Mouse (Mus musculus): Measurements from ENCODE around the gene Boc. TPM values are rescaled to one million over a fixed set of nuclear protein-coding genes. Genes with fewer than 3 reads are reported as not detected.

Gene Boc
- polyA plus RNA-seq, 1 experiment: not detected

DNA sequence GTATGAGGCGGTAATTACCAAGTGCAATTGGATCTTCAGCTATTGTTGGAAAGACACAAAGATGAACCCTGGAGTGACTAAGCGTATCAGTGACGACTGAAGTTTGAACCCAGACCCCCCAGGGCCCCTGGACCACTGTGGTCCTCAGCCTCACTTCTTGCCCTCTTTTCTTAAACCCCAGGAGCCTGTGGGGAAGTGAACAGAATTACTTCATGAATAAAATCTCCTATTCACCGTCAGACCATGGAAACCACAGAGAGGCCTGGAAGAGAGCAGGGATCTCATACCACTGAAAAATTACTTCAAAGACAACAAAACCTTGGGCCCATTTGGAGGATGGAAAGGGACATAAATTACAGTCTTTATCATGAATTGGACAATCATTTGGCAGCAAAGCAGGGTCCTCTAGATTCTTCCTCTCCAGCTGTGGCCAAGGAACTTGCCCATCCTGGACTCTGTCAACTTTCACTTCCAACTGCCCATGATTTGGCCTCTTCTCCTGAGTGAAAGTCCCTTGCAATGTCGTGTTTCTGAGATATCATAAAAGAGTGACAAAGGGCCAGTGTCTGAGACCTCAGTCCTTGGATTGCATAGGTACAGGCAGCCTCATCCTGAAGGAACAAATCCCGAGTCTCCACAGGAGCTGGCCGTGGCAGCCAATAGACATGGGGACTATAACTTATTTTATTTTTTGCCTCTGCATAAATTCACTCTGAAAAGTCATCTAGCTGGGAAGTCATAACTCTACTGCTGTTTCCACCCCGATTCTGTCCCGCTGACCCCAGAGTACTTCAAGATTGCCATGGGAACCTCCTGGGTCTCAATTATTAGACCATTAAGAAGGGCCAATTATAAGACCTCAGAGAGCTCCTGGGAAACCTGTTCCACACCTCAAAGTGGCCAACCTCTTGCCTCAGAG is 2.6 kb downstream of the Boc start:
- H3K4me1 ChIP-seq (ENCODE audit: control insufficient read depth): no peaks in the 10 kb centered on the region

DNA sequence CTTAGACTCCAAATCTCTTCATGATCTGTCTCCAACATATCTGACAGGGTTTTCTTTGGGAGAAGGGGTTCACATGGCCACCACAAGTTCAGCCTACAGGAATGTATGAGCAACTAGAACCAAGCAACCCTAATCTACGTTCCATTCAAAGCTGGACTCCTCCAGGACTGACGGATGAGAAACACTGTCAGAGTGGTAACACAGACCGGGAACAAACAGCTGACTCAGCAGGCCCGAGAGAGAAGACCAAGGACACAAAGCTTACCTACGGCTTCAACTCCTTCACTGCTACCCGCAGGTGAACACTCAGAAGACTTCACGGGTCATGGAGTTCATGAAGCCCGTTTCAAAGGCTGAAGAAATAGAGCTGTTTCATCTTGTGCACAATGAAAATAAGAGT is 4.8 kb downstream of the Boc start:
- Histone ChIP-seq H3K9me3 (ENCODE audit: control insufficient read depth, low read length) (no peaks in the 10 kb centered on the region), H3K4me3 (replicated peaks) (no peak overlapping the region), H3K4me1 (ENCODE audit: control insufficient read depth) (no peaks in the 10 kb centered on the region), H3K36me3 (ENCODE audit: control insufficient read depth) (no peaks in the 10 kb centered on the region), H3K27me3 (ENCODE audit: control insufficient read depth) (peaks cover 29% of the 10 kb centered on the region)
- TF ChIP-seq GATA1 (IDR thresholded peaks at IDR 0.05; ENCODE audit: low read length) (no peak), TAL1 (IDR thresholded peaks at IDR 0.05; ENCODE audit: low read length) (no peak)

More for the DNA sequence above, 2.6 kb downstream of the Boc start:
- Histone ChIP-seq H3K9me3 (ENCODE audit: control insufficient read depth, low read length) (no peaks in the 10 kb centered on the region), H3K27me3 (ENCODE audit: control insufficient read depth) (peaks cover 47% of the 10 kb centered on the region), H3K4me3 (replicated peaks) (no peak overlapping the region), H3K36me3 (ENCODE audit: control insufficient read depth) (no peaks in the 10 kb centered on the region)
- TF ChIP-seq TAL1 (IDR thresholded peaks at IDR 0.05; ENCODE audit: low read length) (no peak), GATA1 (IDR thresholded peaks at IDR 0.05; ENCODE audit: low read length) (no peak)

DNA sequence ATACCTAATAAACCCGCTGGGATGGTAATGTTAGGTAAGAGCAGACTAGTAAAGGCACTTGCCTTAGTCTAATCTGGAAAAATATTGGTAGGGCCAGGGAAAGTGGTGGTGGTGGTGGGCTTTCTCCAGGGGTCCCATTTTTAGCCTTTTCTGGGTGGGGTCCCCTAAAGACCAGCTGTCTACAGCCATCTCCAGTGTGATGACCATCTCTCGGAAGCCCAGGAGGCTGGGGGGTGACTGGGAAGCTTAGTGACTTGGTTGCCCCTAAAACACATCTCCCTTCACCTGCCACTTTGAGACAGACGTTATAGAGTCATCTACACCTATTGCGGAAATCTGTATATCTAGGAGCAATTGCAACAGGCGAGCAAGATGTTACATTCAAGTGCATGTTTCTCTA is 6.0 kb downstream of the Boc start:
- Histone ChIP-seq H3K9me3 (ENCODE audit: control insufficient read depth, low read length) (peaks cover 2% of the 10 kb centered on the region; the same call in 1 of the 2 replicates), H3K36me3 (ENCODE audit: control insufficient read depth) (no peaks in the 10 kb centered on the region), H3K4me3 (replicated peaks) (no peak overlapping the region), H3K27me3 (ENCODE audit: control insufficient read depth) (peaks cover 18% of the 10 kb centered on the region), H3K4me1 (ENCODE audit: control insufficient read depth) (no peaks in the 10 kb centered on the region)
- TF ChIP-seq GATA1 (IDR thresholded peaks at IDR 0.05; ENCODE audit: low read length) (no peak), TAL1 (IDR thresholded peaks at IDR 0.05; ENCODE audit: low read length) (no peak)

DNA sequence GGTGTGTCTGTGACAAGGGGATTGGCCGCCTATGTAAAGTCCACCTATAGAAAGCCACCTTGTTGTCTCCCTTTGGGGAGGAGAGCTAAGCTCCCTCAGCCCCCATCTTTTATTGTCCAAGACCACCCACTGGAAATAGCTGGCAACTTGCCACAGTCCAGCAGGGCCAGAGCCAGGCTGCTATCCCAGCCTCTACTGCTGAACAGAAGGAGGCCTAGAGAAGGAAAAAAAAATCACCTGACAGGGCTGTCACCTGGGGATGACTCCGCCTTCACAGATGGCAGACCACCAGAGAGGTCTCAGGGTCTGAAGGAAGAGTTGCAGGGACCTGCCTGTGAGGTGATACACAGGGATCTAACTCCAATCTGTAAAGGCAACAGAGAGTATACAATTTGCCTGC is 6.7 kb downstream of the Boc start:
- no peak overlapping the region for H3K4me3 ChIP-seq (replicated peaks)
- no peaks in the 10 kb centered on the region for H3K36me3 ChIP-seq (ENCODE audit: control insufficient read depth)
- TF ChIP-seq TAL1 (IDR thresholded peaks at IDR 0.05; ENCODE audit: low read length) (no peak), GATA1 (IDR thresholded peaks at IDR 0.05; ENCODE audit: low read length) (no peak)
- peaks cover 11% of the 10 kb centered on the region for H3K27me3 ChIP-seq (ENCODE audit: control insufficient read depth)
- H3K4me1 ChIP-seq (ENCODE audit: control insufficient read depth): no peaks in the 10 kb centered on the region
- H3K9me3 ChIP-seq (ENCODE audit: control insufficient read depth, low read length): peaks cover 2% of the 10 kb centered on the region; the same call in 1 of the 2 replicates

DNA sequence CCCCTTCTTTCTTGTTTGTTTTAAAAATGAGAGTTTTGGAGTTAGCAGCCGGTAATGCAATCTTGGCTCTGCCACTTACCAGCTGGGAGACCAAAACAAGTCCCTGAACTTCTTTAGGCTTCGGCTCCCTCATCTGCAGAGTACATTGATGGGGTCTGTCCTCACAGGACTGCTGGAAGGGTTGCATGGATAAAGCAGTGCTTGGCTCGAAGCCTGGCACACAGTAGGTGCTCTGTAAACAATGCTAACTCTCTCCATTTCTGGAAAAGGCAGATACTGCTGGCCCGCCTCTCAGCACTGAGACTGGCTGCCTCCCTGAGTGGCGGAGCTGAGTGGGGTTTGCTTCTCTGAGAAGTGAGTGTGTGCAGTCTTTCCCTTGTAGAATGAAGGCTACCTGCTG is 7.2 kb downstream of the Boc start:
- H3K4me3 ChIP-seq (replicated peaks): no peak overlapping the region
- H3K9me3 ChIP-seq (ENCODE audit: control insufficient read depth, low read length): peaks cover 2% of the 10 kb centered on the region; the same call in 1 of the 2 replicates
- no peaks in the 10 kb centered on the region for H3K36me3 ChIP-seq (ENCODE audit: control insufficient read depth)
- H3K27me3 ChIP-seq (ENCODE audit: control insufficient read depth): peaks cover 5% of the 10 kb centered on the region
- H3K4me1 ChIP-seq (ENCODE audit: control insufficient read depth): no peaks in the 10 kb centered on the region
- TF ChIP-seq TAL1 (IDR thresholded peaks at IDR 0.05; ENCODE audit: low read length) (no peak), GATA1 (IDR thresholded peaks at IDR 0.05; ENCODE audit: low read length) (no peak)

DNA sequence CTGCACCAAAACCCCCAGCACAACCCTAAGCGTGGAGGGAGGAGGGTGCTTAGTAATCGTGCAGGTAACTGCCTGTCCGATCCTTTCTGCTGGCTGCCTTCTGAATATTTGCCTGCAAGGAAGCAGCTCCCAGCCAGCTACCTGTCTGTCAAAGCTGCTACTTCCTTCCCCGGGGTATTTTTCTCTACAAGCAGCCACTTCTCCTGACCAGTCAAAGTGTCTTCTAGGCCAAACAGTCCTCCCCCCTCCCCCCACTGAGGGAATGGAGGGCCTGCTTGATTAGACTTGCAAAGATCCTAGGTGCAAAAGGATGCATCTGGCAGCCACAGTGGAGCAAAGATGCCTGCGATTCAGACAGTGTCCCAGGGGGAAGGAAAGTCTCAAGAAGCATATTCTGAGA is 7.9 kb downstream of the Boc start:
- no peaks in the 10 kb centered on the region for H3K4me1 ChIP-seq (ENCODE audit: control insufficient read depth)
- H3K4me3 ChIP-seq (replicated peaks): no peak overlapping the region
- H3K36me3 ChIP-seq (ENCODE audit: control insufficient read depth): no peaks in the 10 kb centered on the region
- H3K9me3 ChIP-seq (ENCODE audit: control insufficient read depth, low read length): peaks cover 2% of the 10 kb centered on the region; the same call in 1 of the 2 replicates
- no peaks in the 10 kb centered on the region; the same call in 1 of the 2 replicates for H3K27me3 ChIP-seq (ENCODE audit: control insufficient read depth)
- TF ChIP-seq TAL1 (IDR thresholded peaks at IDR 0.05; ENCODE audit: low read length): no peak
- TF ChIP-seq GATA1 (IDR thresholded peaks at IDR 0.05; ENCODE audit: low read length): no peak

DNA sequence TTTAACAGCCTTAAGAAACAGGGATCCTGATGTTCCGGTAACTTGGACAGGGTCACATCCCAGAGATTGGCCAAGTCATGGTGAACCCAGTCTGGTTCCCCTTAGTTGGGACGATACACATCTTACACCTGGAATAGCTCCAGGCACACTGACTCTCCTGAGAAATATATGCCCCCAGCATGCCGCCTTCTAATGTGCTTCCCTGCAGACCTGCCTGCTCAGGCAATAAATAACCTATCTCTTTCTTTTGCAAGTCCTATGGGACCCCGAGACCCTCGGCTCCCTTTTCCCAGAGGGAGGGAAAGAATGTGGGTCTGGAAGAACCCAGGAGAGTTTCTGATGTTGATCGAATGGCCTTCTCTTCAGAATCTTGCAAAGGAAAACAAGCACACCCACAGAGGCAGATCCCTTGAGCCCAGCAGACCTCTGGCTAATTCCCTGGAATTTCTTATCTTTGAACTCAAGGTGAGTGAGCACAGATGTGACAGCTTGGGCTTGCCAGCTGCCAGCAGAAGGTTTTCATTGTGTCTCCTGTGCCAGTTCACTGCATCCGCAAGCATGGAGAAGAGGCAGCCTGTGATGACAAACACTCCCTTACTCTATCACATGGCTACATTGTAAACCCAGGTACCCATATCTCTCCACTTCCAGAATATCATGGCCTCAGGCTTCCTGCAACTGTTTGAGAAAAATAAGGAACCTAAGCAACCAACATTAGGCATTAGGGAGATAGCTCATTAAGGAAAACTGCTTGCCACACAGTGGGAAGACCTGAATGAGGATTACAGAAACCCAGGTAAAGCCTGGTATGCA is 8.6 kb downstream of the Boc start:
- Histone ChIP-seq H3K9me3 (ENCODE audit: control insufficient read depth, low read length) (peaks cover 2% of the 10 kb centered on the region; the same call in 1 of the 2 replicates), H3K36me3 (ENCODE audit: control insufficient read depth) (no peaks in the 10 kb centered on the region), H3K4me3 (replicated peaks) (no peak overlapping the region), H3K4me1 (ENCODE audit: control insufficient read depth) (no peaks in the 10 kb centered on the region), H3K27me3 (ENCODE audit: control insufficient read depth) (no peaks in the 10 kb centered on the region)
- TF ChIP-seq TAL1 (IDR thresholded peaks at IDR 0.05; ENCODE audit: low read length) (no peak), GATA1 (IDR thresholded peaks at IDR 0.05; ENCODE audit: low read length) (no peak)

DNA sequence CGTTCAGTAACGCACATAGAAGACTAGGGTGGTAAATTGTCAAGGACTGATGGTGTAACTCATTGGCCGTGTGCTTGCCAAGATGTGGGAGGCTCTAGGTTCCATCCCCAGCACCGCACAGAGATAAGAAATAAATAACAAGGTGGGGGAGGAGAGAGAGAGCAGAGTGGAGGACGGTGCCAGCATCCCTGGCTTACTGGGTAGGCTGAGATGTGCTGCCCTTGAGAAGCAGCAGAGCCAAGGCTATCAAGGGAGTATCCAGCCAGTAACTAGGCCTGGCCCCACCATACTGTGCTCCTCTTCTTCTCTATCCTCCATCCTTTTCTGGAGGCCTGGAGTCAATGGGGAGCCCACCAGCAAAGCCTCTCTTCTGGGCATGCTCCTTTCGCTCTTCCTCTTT is 9.3 kb downstream of the Boc start:
- H3K36me3 ChIP-seq (ENCODE audit: control insufficient read depth): no peaks in the 10 kb centered on the region
- H3K4me3 ChIP-seq (replicated peaks): no peak overlapping the region

DNA sequence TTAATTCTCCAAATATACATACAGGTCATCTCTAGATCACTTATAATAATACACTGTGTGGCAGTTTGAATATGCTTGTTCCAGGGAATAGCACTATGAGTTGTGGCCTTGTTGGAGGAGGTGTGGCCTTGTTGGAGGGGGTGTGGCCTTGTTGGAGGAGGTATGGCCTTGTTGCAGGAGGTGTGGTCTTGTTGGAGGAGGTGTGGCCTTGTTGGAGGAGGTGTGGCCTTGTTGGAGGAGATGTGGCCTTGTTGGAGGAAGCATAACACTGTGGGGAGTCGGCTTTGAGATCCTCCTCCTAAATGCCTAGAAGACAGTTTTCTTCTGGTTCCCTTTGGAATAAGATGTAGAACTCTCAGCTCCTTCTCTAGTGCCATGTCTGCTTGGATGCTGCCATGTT is 10.7 kb downstream of the Boc start:
- Histone ChIP-seq H3K4me3 (replicated peaks) (no peak overlapping the region), H3K4me1 (ENCODE audit: control insufficient read depth) (no peaks in the 10 kb centered on the region), H3K27me3 (ENCODE audit: control insufficient read depth) (no peaks in the 10 kb centered on the region), H3K36me3 (ENCODE audit: control insufficient read depth) (no peaks in the 10 kb centered on the region), H3K9me3 (ENCODE audit: control insufficient read depth, low read length) (peaks cover 2% of the 10 kb centered on the region; the same call in 1 of the 2 replicates)
- TF ChIP-seq GATA1 (IDR thresholded peaks at IDR 0.05; ENCODE audit: low read length) (no peak), TAL1 (IDR thresholded peaks at IDR 0.05; ENCODE audit: low read length) (no peak)

More for the DNA sequence above, 9.3 kb downstream of the Boc start:
- Histone ChIP-seq H3K27me3 (ENCODE audit: control insufficient read depth) (no peaks in the 10 kb centered on the region), H3K4me1 (ENCODE audit: control insufficient read depth) (no peaks in the 10 kb centered on the region), H3K9me3 (ENCODE audit: control insufficient read depth, low read length) (peaks cover 2% of the 10 kb centered on the region; the same call in 1 of the 2 replicates)
- TF ChIP-seq TAL1 (IDR thresholded peaks at IDR 0.05; ENCODE audit: low read length): no peak
- TF ChIP-seq GATA1 (IDR thresholded peaks at IDR 0.05; ENCODE audit: low read length): no peak
